Mouse (Mus musculus): Measurements from ENCODE around the gene Atp6v0c.
A peak's percentile ranks its signal among the peaks of the same experiment; 100 is the strongest.

Gene Atp6v0c

DNA sequence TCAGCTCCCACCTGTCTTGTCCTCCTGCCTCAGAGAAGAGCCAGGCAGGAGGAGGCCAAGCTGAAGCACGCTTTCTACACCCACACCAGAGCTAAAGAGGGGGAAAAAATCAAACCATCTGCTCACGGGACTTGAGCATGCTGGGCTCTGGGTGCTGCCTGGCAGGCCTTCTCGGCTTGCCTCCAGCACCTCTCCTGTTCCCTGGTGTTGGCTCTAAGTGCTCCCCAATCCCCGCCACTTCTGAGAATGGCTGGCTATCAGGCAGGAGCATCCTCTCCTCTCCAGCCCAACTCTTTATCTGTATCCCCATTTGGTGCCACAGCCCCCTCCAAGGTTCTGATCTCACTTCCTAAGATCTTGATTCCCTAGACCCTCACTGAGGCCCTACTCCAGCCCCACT, 29.8 kb upstream of the Atp6v0c start:
- peak; percentile 76 for DNase-seq (ENCODE audit: low spot score)

GRCm38 (mm10) chr17:24197032-24197824, 27.7 kb upstream of the Atp6v0c start:
- no peak for DNase-seq (ENCODE audit: low spot score)

- DNase-seq (ENCODE audit: low spot score): no peak
Measured at GRCm38 (mm10) chr17:24195349-24195748, 25.8 kb upstream of the Atp6v0c start.

DNA sequence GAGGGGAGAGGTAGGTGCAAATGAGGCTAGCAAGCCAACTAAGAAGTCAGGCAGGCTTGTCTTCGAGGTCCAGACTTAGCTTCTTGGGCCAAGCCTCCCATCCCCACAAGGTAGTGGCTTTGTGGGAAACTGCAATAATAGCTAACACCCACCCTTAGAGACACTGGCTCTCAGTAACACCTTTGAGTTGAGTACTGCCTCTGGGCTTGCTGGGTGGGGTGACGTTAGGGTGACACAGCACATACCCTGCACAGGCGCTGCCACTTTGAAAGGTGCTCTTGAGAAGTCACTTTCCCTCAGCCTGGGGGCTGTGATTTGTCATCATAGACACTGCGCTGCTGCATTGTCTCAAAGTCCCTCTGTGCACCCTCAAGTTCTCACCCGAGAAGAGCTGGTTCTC, 24.3 kb upstream of the Atp6v0c start:
- DNase-seq (ENCODE audit: low spot score): no peak

- no peak for DNase-seq (ENCODE audit: low spot score)
Measured at GRCm38 (mm10) chr17:24193268-24193667, 23.8 kb upstream of the Atp6v0c start.

DNA sequence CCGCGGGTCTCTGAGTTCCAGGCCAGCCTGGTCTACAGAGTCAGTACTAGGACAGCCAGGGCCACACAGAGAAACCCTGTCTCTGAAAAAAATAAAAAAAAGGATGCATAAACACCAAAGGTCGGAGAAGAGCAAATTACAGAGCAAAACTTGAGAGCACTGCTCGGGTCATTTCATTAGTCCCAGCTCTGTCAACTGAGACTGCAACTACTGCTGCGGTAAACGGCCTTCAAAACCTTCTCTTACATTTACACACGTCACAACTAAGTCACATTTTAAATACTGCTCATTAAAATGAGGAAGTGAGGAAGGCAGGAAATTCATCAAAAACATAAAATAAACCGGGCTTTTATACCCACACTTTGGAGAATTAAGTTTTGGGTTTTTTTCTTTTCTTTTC, 23.3 kb upstream of the Atp6v0c start:
- no peak for DNase-seq (ENCODE audit: low spot score)

DNA sequence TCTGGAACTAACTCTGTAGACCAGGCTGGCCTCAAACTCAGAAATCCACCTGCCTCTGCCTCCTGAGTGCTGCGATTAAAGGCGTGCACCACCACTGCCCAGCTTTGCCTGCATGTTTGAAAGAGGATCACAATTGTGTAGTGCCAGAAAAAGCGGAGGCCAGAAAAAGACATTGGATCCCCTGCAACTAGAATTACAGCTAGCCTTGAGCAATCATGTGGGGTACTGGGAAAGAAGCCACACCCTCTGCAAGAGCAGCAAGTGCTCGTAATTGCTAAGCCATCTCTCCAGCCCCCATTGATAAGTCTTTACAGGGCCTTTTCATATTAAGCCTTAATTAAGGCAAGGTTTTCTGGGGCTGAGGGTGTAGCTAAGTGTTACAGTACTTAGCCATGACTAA, 22.0 kb upstream of the Atp6v0c start:
- no peak for DNase-seq (ENCODE audit: low spot score)

- DNase-seq (ENCODE audit: low spot score): no peak
Measured at GRCm38 (mm10) chr17:24190934-24191333, 21.4 kb upstream of the Atp6v0c start.

DNA sequence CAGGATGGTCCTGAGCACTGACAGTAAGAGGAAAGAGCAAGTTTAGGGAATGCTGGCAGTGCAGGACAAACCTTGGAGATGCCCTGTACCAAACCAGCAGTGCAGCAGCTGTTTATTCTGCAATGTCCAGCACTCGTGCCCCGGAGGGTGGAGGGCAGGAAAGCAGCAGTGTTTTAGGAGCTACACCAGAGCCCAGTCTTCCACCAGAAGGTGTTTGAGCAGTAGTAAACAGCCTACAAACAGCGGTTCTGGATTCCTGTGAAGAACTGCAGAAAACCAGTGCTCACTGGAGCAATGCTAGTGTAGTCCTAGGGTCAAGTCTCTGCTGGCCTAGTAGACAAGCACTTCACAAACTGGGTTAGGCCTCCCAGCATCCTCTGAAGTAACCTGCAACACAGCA, 4.8 kb upstream of the Atp6v0c start:
- no peak for DNase-seq (ENCODE audit: low spot score)

- DNase-seq (ENCODE audit: low spot score): peak; percentile 82
Measured at GRCm38 (mm10) chr17:24173423-24173822, 3.9 kb upstream of the Atp6v0c start.

GRCm38 (mm10) chr17:24171738-24172137, 2.2 kb upstream of the Atp6v0c start:
- no peak for DNase-seq (ENCODE audit: low spot score)

DNA sequence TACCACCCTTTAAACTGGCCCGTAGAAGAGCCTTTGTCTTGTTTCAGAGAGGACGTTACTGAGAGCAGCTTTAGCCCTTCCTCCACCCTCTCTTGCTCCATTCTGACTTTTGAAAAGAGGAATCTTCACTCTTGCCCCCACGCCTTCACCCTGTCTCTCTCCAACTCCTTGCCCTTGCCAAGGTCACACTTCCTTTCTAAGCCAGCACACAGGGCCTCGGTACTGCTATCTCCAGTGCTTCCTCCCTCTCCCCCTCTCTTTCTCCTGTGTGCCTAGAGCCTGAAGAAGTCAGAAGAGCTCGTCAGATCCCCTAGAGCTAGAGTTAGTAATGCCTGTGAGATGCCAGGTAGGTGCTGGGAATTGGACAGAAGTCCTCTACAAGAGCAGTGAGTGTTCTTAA, 1.2 kb upstream of the Atp6v0c start:
- no peak for DNase-seq (ENCODE audit: low spot score)

DNA sequence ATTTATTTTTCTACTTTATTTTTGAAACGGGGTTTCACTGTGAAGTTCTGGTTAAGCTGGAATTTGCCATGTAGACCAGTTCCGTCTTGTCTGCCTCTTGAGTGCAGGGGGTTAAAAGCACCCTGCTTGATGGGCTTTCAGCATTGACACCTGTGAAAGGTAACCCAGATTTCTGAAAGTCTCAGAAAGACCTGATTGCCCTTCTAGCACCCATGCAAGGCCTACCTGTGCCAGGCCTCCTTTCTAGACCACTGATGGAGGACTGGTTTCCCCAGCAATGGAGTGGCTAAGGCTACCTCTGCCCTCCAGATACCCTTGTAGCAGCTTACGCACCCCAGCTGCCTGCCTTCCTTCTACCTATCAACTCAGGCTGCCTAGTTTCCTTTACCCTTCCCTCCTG, 623 bp upstream of the Atp6v0c start:
- no peak for DNase-seq (ENCODE audit: low spot score)

DNA sequence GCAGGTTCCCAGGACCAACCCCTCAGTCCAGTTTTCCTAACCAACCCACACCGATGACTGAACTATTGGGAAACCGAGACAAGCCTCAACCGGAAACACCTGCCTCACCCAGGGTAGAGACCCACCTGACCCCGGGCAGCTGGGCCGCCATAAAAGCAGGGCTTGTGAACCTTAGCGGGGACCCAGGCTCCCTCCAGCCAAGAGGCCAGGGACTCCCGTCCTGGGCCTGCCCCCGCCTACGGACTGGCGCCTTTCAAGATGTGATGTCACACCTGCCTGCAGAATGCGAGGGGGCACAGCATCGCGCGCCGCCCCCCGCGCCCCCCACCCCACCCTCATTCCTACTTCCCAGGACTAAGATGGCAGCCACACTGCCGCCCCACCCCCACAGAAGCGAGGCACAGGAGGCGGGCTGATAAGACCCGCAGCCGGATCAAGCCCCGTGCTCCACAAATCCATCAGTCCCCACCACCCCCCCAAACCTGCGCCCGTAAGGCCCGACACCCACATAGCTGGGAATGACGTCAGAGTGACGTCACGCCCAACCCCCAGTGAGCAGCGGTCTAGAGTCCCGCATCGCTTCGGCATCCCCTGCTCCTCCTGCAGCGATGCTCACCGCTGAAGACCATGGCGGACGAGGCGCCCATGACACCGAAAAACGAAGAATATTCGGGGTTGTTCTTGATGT, 768 bp downstream of the Atp6v0c start:
- peak; percentile 74 for DNase-seq (ENCODE audit: low spot score)

DNA sequence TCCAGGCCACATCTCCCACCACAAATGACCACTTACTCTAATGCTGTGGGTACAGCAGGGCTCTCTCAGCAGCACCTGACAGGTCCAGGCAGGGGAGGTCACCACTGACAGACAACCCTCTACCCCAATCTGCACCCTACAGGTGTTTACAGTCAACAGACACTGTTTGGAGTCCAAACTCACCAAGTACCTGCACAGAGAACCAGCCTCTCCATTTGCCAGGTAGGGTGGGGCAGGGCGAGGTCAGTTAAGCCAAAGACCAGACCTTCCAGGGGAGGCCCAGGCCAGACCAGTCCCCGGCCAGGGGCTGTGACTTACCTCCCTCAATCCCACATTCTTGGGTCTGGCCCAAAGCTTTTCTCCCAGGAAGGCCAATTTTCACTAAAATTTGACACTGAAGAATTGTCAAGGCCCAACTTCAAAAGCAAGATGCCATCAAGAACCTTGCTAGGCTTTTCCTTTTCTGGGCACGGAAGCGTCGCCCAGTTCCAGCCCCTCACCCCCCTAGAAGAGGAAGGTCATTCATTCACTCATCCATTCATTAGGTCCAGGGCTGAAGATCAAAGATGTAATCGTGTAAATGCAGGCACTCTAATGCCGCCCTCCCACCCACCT, 1.5 kb downstream of the Atp6v0c start:
- DNase-seq (ENCODE audit: low spot score): no peak

GRCm38 (mm10) chr17:24167120-24167519, 2.4 kb downstream of the Atp6v0c start:
- DNase-seq (ENCODE audit: low spot score): no peak

GRCm38 (mm10) chr17:24164566-24165259, 4.8 kb downstream of the Atp6v0c start:
- no peak for DNase-seq (ENCODE audit: low spot score)

GRCm38 (mm10) chr17:24163176-24163962, 6.1 kb downstream of the Atp6v0c start, which contains the start of gene Amdhd2:
Gene Amdhd2 (minus strand): TSS chr17:24163766.
- peak; percentile 97 for DNase-seq (ENCODE audit: low spot score)

DNA sequence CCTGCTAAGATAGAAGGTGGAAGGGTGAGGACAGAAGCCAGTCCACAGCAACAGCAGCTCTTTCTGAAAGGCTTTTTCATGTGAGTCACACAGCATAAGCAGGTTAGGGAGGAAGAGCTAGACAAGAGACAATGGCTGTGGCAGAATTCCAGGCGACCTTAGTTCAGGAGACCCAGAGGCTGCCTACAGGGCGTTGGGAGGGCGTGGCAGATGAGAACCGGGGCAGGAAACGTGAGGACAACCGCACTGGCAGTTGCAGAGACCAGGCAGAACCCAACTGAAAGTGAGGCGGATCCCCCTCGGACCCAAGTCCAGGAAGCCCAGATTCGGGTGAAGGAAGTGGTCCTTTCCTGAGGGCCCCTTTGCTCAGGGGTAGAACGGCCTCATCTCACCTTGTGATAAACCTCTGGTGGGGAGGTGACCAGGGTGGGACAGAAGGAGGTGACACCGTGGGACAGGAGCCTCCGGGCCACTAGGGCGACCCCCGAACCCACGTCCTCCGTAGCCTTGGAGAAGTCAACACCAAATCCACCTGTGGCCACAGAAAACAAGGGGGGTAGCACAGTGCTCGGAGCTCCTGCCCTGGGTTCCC, 6.8 kb downstream of the Atp6v0c start:
- no peak for DNase-seq (ENCODE audit: low spot score)

DNA sequence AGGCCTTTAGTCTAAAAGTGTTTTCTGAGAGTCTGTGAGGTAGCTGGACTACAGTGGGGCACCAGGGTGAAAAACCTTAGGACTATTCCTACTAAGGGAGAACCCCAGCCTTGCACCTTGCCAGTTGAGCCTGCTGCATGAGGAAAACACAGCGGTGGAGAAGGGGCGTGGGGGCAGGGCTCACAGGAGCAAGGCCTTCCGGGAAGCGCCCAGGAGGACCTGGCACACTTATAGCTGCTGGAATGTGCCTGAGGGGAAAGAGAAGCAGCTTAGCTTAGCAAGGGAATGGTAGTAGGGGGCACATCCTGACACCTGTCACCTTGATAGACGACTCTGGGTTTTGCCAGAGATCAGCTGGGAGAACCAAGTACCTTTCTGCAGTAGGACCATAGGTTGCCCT, 8.0 kb downstream of the Atp6v0c start:
- no peak for DNase-seq (ENCODE audit: low spot score)

- DNase-seq (ENCODE audit: low spot score): no peak
Measured at GRCm38 (mm10) chr17:24157526-24157925, 12.0 kb downstream of the Atp6v0c start.
